Mouse (Mus musculus) liver, embryonic 14.5 days (tissue): Measurements from ENCODE around the gene Zer1. TPM values are rescaled to one million over a fixed set of nuclear protein-coding genes. Genes with fewer than 3 reads are reported as not detected.

ENCODE experiments used
- ATAC-seq: fragments of 200-750 bp; cut with Nextera tagmentation; 2 replicates; pipeline ENCODE4 v1.8.0; 2017; ENCODE audit warnings: moderate number of reproducible peaks, mild to moderate bottlenecking, moderate library complexity; ENCODE audit not compliant: insufficient read depth
- DNase-seq, 3 experiments: peaks; one replicate each; pipeline ENCODE4 v3.0.0-alpha.2; 2012 to 2013; ENCODE audit warnings: low read depth in 3 of 3, low spot score in 3 of 3
- H3K27ac ChIP-seq: fragments of 300-500 bp; sonication (generic); 2 replicates; pipeline ENCODE4 v1.5.1; 2014; ENCODE audit warnings: moderate library complexity, mild to moderate bottlenecking, control low read depth, inconsistent platforms
- H3K27me3 ChIP-seq: fragments of 300-500 bp; sonication (generic); 2 replicates; pipeline ENCODE4 v1.6.1; 2014; ENCODE audit warnings: mild to moderate bottlenecking, low read length, moderate library complexity; ENCODE audit not compliant: control insufficient read depth, insufficient read depth
- H3K36me3 ChIP-seq: fragments of 300-500 bp; sonication (generic); replicated peaks from 2 replicates; pipeline ENCODE4 v1.6.1; 2014; ENCODE audit warnings: low read depth; ENCODE audit not compliant: control insufficient read depth, insufficient read depth
- H3K4me1 ChIP-seq, 2 experiments: fragments of 200-500 bp in 1 of 2; fragments of 300-500 bp in 1 of 2; sonication (generic) in 1 of 2; replicated peaks; 2 replicates each; pipeline ENCODE4 v1.6.1; 2012 to 2014; ENCODE audit warnings: antibody characterized with exemption in 1 of 2, inconsistent platforms in 1 of 2, low read length in 1 of 2; ENCODE audit not compliant: control insufficient read depth in 2 of 2, insufficient read depth in 2 of 2
- H3K4me2 ChIP-seq: fragments of 300-500 bp; sonication (generic); 2 replicates; pipeline ENCODE4 v1.6.1; 2014; ENCODE audit warnings: low read depth, mild to moderate bottlenecking, control low read depth, moderate library complexity
- H3K4me3 ChIP-seq, 2 experiments: fragments of 200-500 bp in 1 of 2; fragments of 300-500 bp in 1 of 2; sonication (generic) in 1 of 2; 2 replicates each; pipeline ENCODE4 v1.5.1; 2012 to 2014; ENCODE audit warnings: low read depth in 2 of 2, low read length in 2 of 2, mild to moderate bottlenecking in 2 of 2, control low read depth in 1 of 2, inconsistent platforms in 1 of 2, moderate library complexity in 1 of 2; ENCODE audit not compliant: insufficient read depth in 1 of 2
- H3K9ac ChIP-seq: fragments of 300-500 bp; sonication (generic); replicated peaks from 2 replicates; pipeline ENCODE4 v1.6.1; 2014; ENCODE audit warnings: mild to moderate bottlenecking, control low read depth, moderate library complexity
- H3K9me3 ChIP-seq: fragments of 300-500 bp; sonication (generic); 2 replicates; pipeline ENCODE4 v1.6.1; 2016; ENCODE audit warnings: low read length, mixed read lengths; ENCODE audit not compliant: control insufficient read depth
- CTCF ChIP-seq: IDR thresholded peaks from 2 replicates; pipeline ENCODE4 v1.5.1; 2016; ENCODE audit warnings: antibody characterized with exemption, low read depth, control low read depth
- EP300 ChIP-seq: IDR thresholded peaks from 2 replicates; pipeline ENCODE4 v1.6.1; 2016; ENCODE audit warnings: antibody characterized with exemption, low read depth
- WGBS: fragments of 180-500 bp; shearing (Covaris S2); extraction: QIAGEN DNeasy Blood & Tissue Kit; methylation state at CpG from one replicate; pipeline ENCODE4 v1.1.7; 2014; ENCODE audit not compliant: insufficient replicate concordance; 5-methylcytosine and 5-hydroxymethylcytosine counted together
- polyA plus RNA-seq, 2 experiments: library from polyadenylated mRNA; depleted of rRNA in 1 of 2; stranded (reverse) in 1 of 2; unstranded in 1 of 2; fragments of >200 nt; fragmentation: Nextera tagmentation in 1 of 2; extraction: Ambion mirVana in 1 of 2; gene quantifications; 2 replicates each; pipeline versions ENCODE4 v1.2.1 to v1.2.3; 2012 to 2014

Gene Zer1
- polyA plus RNA-seq, 2 experiments = 1.9 to 8.1 TPM

- Histone ChIP-seq H3K36me3 (no peaks in the 10 kb centered on the region), H3K9ac (no peak overlapping the region), H3K4me2 (peak overlapping the region; percentile 91), H3K4me1 (peaks cover 13 to 24% of the 10 kb centered on the region in 2 experiments), H3K27me3 (no peaks in the 10 kb centered on the region), H3K27ac (no peak overlapping the region; the same call in 1 of the 2 replicates), H3K9me3 (no peaks in the 10 kb centered on the region), H3K4me3 (peak overlapping the region; percentile 70 to 74; a peak in 2 of 4 replicates)
- DNase-seq (no peak), ATAC-seq (no peak)
- TF ChIP-seq EP300 (no peak), CTCF (no peak)
- 39% methylated on average over 10 of the region's 10 CpGs for WGBS
These were observed 10.7 kb upstream of the Zer1 start for GRCm38 (mm10) chr2:30134928-30135620.

GRCm38 (mm10) chr2:30134378-30134711 lies 10.0 kb upstream of the Zer1 start:
- Histone ChIP-seq H3K4me1 (peaks cover 13 to 24% of the 10 kb centered on the region in 2 experiments), H3K9me3 (no peaks in the 10 kb centered on the region), H3K27ac (no peak overlapping the region; the same call in 1 of the 2 replicates), H3K4me2 (peak overlapping the region; percentile 91), H3K36me3 (no peaks in the 10 kb centered on the region), H3K4me3 (peak overlapping the region; percentile 70 to 74), H3K9ac (peak overlapping the region; percentile 76), H3K27me3 (no peaks in the 10 kb centered on the region)
- 10% methylated on average over 6 of the region's 6 CpGs for WGBS
- TF ChIP-seq EP300 = no peak
- no peak for TF ChIP-seq CTCF
- no peak for DNase-seq
- no peak for ATAC-seq

DNA sequence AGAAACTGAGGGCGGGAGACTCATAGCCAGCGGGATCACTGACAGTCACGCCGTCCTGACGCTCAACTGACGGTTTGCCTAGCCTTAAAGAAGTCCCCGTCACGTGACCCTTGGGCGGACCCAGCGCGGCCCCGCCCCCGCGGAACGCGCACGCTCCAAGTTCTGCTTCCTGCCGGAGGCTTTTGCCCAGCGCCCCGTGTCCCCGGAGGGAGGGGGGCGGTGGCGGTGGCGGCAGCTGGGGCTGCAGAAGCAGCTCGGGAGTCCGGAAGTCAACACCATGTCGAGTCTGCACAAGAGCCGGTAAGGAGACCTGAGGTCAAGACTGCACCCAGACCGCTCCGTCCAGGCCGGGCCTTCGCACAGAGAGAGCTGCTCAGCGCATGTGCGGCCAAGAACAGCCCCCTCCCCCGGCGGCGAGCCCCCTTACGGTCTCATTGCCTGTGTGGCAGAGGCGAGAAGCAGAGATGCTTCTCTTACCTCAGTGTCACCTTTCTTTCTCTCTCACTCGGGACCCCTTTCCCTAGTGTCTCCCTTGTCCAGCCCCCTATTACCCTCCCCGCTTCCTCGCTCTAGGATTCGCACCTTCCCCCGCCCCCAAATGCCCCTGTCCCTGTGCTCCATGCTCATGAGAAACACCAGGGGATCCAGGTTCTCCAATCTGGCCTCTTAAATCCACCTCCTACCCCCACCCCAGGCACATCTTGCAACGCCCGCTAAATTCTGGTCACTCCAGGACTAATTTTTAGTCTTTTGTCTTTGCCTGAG lies 9.4 kb upstream of the Zer1 start, which contains the start of gene Tbc1d13:
Tbc1d13 (plus strand) TSS at position 134 of the 765 bp plus-strand sequence.
- H3K4me3 ChIP-seq = peak within 1 kb of the TSS; percentile 70 to 74
- under 1% methylated on average over 46 of the region's 46 CpGs for WGBS
- no peaks in the 10 kb centered on the region for H3K9me3 ChIP-seq
- H3K4me1 ChIP-seq = peaks cover 13 to 24% of the 10 kb centered on the region in 2 experiments
- peak within 1 kb of the TSS; percentile 91 for H3K4me2 ChIP-seq
- DNase-seq = peak; percentile 93 to 94 (median 93)
- peak within 1 kb of the TSS; percentile 86 for H3K27ac ChIP-seq
- no peaks in the 10 kb centered on the region for H3K36me3 ChIP-seq
- peak within 1 kb of the TSS; percentile 76 for H3K9ac ChIP-seq
- TF ChIP-seq EP300 (peak; percentile 41; the same call in 1 of the 2 replicates), CTCF (peak; percentile 12; the same call in 1 of the 2 replicates)
- peak; percentile 96 for ATAC-seq
- no peaks in the 10 kb centered on the region for H3K27me3 ChIP-seq

DNA sequence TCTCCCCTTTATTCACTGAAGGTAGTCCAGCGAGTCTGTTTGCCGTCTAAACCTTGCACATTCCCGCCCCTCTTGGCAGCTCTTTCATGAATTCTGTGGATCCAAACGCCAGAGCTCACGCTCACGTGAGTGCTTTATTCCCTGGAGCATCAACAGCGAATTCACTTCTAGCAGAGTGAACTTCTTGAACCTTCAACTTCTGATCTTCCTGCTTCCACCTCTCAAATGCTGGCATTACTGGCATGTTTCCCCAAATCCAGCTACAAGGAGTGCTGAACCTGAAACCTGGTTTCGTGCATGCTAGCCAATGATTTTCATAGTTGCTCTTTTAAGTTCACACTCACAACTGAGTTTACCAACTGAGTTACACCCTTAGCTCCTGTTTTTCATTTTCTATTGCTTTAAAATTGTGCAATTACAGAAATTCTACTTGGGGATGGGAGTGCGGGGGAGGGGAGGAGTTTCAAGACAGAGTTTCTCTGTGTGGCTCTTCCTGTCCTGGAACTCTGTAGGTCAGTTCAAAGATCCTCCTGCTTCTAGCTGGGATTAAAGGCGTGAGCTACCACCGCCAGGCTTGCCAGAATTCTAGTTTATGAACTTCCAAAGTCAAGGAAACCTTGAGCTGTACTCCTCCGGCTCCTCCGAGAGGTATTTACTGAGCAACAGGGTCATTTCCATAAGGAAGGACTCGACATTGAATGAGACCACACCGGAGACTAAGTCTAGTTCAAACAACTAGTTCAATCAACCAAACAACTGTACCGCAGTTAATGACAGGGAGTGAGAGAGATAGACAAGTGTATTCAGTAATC lies 8.6 kb upstream of the Zer1 start:
- H3K9me3 ChIP-seq = no peaks in the 10 kb centered on the region
- peak overlapping the region; percentile 86 for H3K27ac ChIP-seq
- TF ChIP-seq CTCF = no peak
- no peak; the same call in 1 of the 2 replicates for TF ChIP-seq EP300
- no peak for DNase-seq
- no peaks in the 10 kb centered on the region for H3K36me3 ChIP-seq
- peak overlapping the region; percentile 91 for H3K4me2 ChIP-seq
- H3K4me1 ChIP-seq = peaks cover 13 to 24% of the 10 kb centered on the region in 2 experiments
- WGBS = 34% methylated on average over 16 of the region's 16 CpGs
- peak overlapping the region; percentile 70 to 74 for H3K4me3 ChIP-seq
- peak; percentile 43 for ATAC-seq
- peak overlapping the region; percentile 68 for H3K9ac ChIP-seq
- no peaks in the 10 kb centered on the region for H3K27me3 ChIP-seq
